Mouse (Mus musculus) cerebellum, adult 11-12 months (tissue): ENCODE data around the gene Wnt7b.

Experiments used
- DNase-seq: peaks from one replicate; pipeline ENCODE4 v3.0.0; 2022

Wnt7b gene

GRCm38 (mm10) chr15:85569167-85569797 lies 13.0 kb downstream of the Wnt7b start:
- DNase-seq = no peak

- DNase-seq = no peak
Observed at GRCm38 (mm10) chr15:85568402-85568801, 13.9 kb downstream of the Wnt7b start.

- no peak for DNase-seq
Observed at GRCm38 (mm10) chr15:85564966-85565365, 17.3 kb downstream of the Wnt7b start.

GRCm38 (mm10) chr15:85564034-85564769 lies 18.1 kb downstream of the Wnt7b start:
- DNase-seq = no peak

GRCm38 (mm10) chr15:85561953-85562352 lies 20.3 kb downstream of the Wnt7b start:
- no peak for DNase-seq

- DNase-seq = no peak
Observed at GRCm38 (mm10) chr15:85560830-85561229, 21.4 kb downstream of the Wnt7b start.

- no peak for DNase-seq
Observed at GRCm38 (mm10) chr15:85558840-85559540, 23.3 kb downstream of the Wnt7b start.

- peak; percentile 16 for DNase-seq
Observed at GRCm38 (mm10) chr15:85555799-85556198, 26.5 kb downstream of the Wnt7b start.

GRCm38 (mm10) chr15:85553421-85553820 lies 28.9 kb downstream of the Wnt7b start:
- no peak for DNase-seq

GRCm38 (mm10) chr15:85546500-85546899 lies 35.8 kb downstream of the Wnt7b start:
- no peak for DNase-seq

GRCm38 (mm10) chr15:85545369-85545768 lies 36.9 kb downstream of the Wnt7b start:
- no peak for DNase-seq

- no peak for DNase-seq
Observed at GRCm38 (mm10) chr15:85538170-85538569, 44.1 kb downstream of the Wnt7b start.

- DNase-seq = no peak
Observed at GRCm38 (mm10) chr15:85537151-85537550, 45.1 kb downstream of the Wnt7b start.

GRCm38 (mm10) chr15:85534646-85535045 lies 47.6 kb downstream of the Wnt7b start:
- no peak for DNase-seq

GRCm38 (mm10) chr15:85534215-85534614 lies 48.1 kb downstream of the Wnt7b start:
- DNase-seq = no peak

GRCm38 (mm10) chr15:85532063-85532462 lies 50.2 kb downstream of the Wnt7b start:
- DNase-seq = no peak

- DNase-seq = no peak
Observed at GRCm38 (mm10) chr15:85529911-85530310, 52.4 kb downstream of the Wnt7b start.

GRCm38 (mm10) chr15:85524404-85524950 lies 57.8 kb downstream of the Wnt7b start:
- DNase-seq = no peak

- peak; percentile 48 for DNase-seq
Observed at GRCm38 (mm10) chr15:85523173-85523991, 58.9 kb downstream of the Wnt7b start.

GRCm38 (mm10) chr15:85519438-85519837 lies 62.8 kb downstream of the Wnt7b start:
- no peak for DNase-seq

GRCm38 (mm10) chr15:85507370-85508014 lies 74.8 kb downstream of the Wnt7b start:
- no peak for DNase-seq

GRCm38 (mm10) chr15:85506680-85507079 lies 75.6 kb downstream of the Wnt7b start:
- no peak for DNase-seq
